Mouse (Mus musculus): ENCODE data around the gene Dyrk3. TPM values are rescaled to one million over a fixed set of nuclear protein-coding genes. Genes with fewer than 3 reads are reported as not detected.
A peak's percentile ranks its signal among the peaks of the same experiment; 100 is the strongest.

The Dyrk3 gene
- 7.5 and 13.4 TPM in 2 replicates for polyA plus RNA-seq (2011; ENCODE audit: insufficient read depth, insufficient read length, low replicate concordance, missing spikeins)

DNA sequence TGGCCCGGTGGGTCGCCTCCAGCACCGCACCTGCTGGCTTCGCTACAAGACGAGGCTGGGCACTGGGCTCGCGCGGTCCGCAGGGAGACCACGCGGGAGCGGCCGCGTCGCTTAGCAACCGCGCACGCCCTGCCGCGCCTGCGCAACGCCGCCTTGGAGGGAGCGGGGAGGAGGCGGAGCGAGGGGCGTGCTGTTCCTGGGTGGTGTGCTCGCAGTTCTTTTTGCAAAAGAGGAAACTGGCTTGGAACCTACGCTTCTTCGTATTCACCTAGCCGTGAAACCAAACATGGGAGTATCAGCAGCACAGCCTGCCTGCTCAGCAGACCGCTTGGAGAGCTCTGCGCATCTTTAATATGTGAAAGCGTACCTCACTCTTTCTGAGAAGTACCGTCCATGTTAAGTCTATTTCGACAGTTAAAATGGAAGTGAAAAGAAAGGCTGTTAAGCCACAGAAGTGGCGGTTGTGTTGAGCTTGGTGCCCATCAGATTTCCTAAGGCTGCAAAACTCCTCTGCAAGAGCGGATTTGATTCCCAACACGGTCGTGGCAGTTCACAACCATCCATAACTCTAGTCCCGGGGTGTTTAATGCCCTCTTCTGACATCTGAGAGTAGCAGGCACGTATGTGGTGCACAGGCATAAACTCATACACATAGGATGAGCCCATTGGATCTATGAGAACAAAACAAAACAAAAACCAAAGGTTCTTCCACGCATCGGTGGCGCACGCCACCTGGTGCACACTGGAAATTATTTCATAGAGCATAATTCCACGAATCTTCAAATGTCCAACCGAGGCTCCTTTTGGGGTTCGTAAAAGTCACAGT, at the start of gene Dyrk3:
Dyrk3 (minus strand) TSS at position 150 of the 826 bp plus-strand sequence.
- H3K4me1 ChIP-seq (ENCODE audit: control insufficient read depth, insufficient read depth, low read length), result peaks cover 4% of the 10 kb centered on the region; the same call in 1 of the 2 replicates
- H3K27ac ChIP-seq (ENCODE audit: control insufficient read depth, insufficient read depth, low read depth, low read length, poor library complexity), result peak within 1 kb of the TSS; percentile 82
- under 1% methylated on average over 49 of the region's 49 CpGs for WGBS
- peak within 1 kb of the TSS; percentile 73 for H3K4me3 ChIP-seq (replicated peaks; ENCODE audit: control insufficient read depth, low read depth, low read length)
- TF ChIP-seq POLR2A (IDR thresholded peaks at IDR 0.05; ENCODE audit: borderline replicate concordance, control insufficient read depth, low read depth, low read length) (peak; percentile 61), CTCF (IDR thresholded peaks at IDR 0.05; ENCODE audit: control insufficient read depth, insufficient read depth, low read length) (peak; percentile 59; the same call in 1 of the 2 replicates)

DNA sequence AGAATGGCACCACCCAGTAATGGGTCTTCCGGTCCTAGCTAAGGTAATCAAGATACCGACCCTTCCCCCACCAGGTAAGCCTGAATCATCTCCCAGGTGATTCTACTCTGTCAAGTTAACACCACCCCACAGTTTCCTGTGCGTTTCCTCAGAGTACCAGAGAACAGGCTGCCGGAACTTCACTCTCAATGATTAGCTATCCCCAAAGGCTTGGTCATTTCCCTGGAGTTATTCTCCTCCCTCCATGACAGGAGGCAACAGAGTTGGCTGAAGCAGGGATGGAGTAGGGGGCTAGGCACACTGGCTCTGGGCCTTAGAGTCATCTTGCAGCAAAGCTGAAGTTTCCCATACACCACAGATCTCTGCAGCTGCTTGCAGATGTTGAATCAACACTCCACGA, 49.7 kb upstream of the Dyrk3 start:
- Histone ChIP-seq H3K4me1 (ENCODE audit: control insufficient read depth, insufficient read depth, low read length) (peaks cover 22% of the 10 kb centered on the region), H3K27ac (ENCODE audit: control insufficient read depth, insufficient read depth, low read depth, low read length, poor library complexity) (peak overlapping the region; percentile 82), H3K4me3 (replicated peaks; ENCODE audit: control insufficient read depth, low read depth, low read length) (no peak overlapping the region)
- TF ChIP-seq POLR2A (IDR thresholded peaks at IDR 0.05; ENCODE audit: borderline replicate concordance, control insufficient read depth, low read depth, low read length) (no peak), CTCF (IDR thresholded peaks at IDR 0.05; ENCODE audit: control insufficient read depth, insufficient read depth, low read length) (no peak)
- 76% methylated on average over 5 of the region's 5 CpGs for WGBS

DNA sequence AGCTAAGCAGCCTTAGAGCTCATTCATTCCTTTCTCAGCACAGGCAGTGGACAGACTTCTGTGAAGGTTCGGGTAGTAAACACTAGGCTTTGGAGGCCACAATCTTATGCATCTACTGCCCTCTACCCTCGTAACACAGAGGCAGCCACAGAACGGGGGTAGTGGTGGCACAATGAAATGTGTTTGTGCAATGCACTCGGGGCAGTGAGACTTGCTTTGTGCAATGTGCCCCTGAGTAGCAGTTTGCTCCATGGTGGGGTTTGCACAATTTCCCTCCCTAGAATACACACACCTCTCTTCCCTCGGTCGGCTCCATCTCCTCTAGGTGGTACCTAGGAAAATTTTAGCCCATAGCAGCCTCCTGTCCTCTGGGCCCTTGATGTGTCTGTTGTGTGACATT, 48.9 kb upstream of the Dyrk3 start:
- Histone ChIP-seq H3K4me3 (replicated peaks; ENCODE audit: control insufficient read depth, low read depth, low read length) (no peak overlapping the region), H3K4me1 (ENCODE audit: control insufficient read depth, insufficient read depth, low read length) (peaks cover 20% of the 10 kb centered on the region), H3K27ac (ENCODE audit: control insufficient read depth, insufficient read depth, low read depth, low read length, poor library complexity) (peak overlapping the region; percentile 39; the same call in 1 of the 2 replicates)
- 44% methylated on average over 6 of the region's 6 CpGs for WGBS
- TF ChIP-seq CTCF (IDR thresholded peaks at IDR 0.05; ENCODE audit: control insufficient read depth, insufficient read depth, low read length), result 0 out of 2 replicates have a peak, but pooled peaks have one; percentile 8
- TF ChIP-seq POLR2A (IDR thresholded peaks at IDR 0.05; ENCODE audit: borderline replicate concordance, control insufficient read depth, low read depth, low read length), result no peak

- no peak overlapping the region for H3K4me3 ChIP-seq (replicated peaks; ENCODE audit: control insufficient read depth, low read depth, low read length)
- 83% methylated on average over 13 of the region's 13 CpGs for WGBS
Observed at GRCm38 (mm10) chr1:131185821-131186506, 47.8 kb upstream of the Dyrk3 start.

DNA sequence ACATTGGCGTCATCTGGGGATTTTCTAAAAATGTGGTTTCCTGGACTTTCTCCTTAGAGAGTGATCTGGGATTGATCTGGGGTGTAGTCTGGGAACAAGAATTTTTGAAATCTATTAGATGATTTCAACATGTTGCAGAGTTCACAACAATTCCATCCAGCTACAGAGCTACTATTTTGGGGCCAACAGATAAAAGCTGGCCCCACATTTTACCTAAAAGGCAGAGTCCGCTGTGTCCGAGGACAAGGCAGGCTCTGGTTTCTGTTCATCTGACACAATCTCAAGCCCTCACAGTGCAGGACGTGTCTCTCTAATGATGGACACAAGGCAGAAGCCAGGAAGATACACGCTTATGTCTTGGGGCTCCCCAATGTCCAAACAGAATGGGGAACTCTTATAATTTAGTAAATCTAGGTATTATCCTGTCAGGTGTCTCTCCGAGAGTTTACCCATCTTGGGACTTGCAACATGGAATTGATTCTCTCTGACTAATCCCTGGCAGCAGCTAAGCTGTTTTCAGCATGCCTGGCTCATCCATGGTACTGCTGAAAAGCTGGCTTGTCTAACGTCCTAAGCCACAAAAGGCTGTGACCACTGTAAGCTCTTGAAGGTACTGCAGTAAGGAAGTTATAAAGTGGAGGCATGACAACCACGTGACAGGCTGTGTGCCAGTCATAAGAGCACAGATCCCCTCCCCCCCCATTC, 47.0 kb upstream of the Dyrk3 start:
- WGBS, result 47% methylated on average over 8 of the region's 8 CpGs
- Histone ChIP-seq H3K4me1 (ENCODE audit: control insufficient read depth, insufficient read depth, low read length) (peaks cover 21% of the 10 kb centered on the region), H3K27ac (ENCODE audit: control insufficient read depth, insufficient read depth, low read depth, low read length, poor library complexity) (no peak overlapping the region), H3K4me3 (replicated peaks; ENCODE audit: control insufficient read depth, low read depth, low read length) (no peak overlapping the region)
- TF ChIP-seq POLR2A (IDR thresholded peaks at IDR 0.05; ENCODE audit: borderline replicate concordance, control insufficient read depth, low read depth, low read length) (no peak), CTCF (IDR thresholded peaks at IDR 0.05; ENCODE audit: control insufficient read depth, insufficient read depth, low read length) (no peak)

More at GRCm38 (mm10) chr1:131185821-131186506, 47.8 kb upstream of the Dyrk3 start:
- no peak for TF ChIP-seq POLR2A (IDR thresholded peaks at IDR 0.05; ENCODE audit: borderline replicate concordance, control insufficient read depth, low read depth, low read length)
- TF ChIP-seq CTCF (IDR thresholded peaks at IDR 0.05; ENCODE audit: control insufficient read depth, insufficient read depth, low read length), result no peak
- Histone ChIP-seq H3K4me1 (ENCODE audit: control insufficient read depth, insufficient read depth, low read length) (peaks cover 21% of the 10 kb centered on the region), H3K27ac (ENCODE audit: control insufficient read depth, insufficient read depth, low read depth, low read length, poor library complexity) (0 out of 2 replicates have a peak overlapping the region, but pooled peaks have one; percentile 25)

- H3K4me3 ChIP-seq (replicated peaks; ENCODE audit: control insufficient read depth, low read depth, low read length), result no peak overlapping the region
- 35% methylated on average over 9 of the region's 9 CpGs for WGBS
- peaks cover 19% of the 10 kb centered on the region for H3K4me1 ChIP-seq (ENCODE audit: control insufficient read depth, insufficient read depth, low read length)
- TF ChIP-seq POLR2A (IDR thresholded peaks at IDR 0.05; ENCODE audit: borderline replicate concordance, control insufficient read depth, low read depth, low read length) (no peak), CTCF (IDR thresholded peaks at IDR 0.05; ENCODE audit: control insufficient read depth, insufficient read depth, low read length) (no peak)
- H3K27ac ChIP-seq (ENCODE audit: control insufficient read depth, insufficient read depth, low read depth, low read length, poor library complexity), result 0 out of 2 replicates have a peak overlapping the region, but pooled peaks have one; percentile 40
Observed at GRCm38 (mm10) chr1:131184253-131184955, 46.3 kb upstream of the Dyrk3 start.

- no peak overlapping the region for H3K4me3 ChIP-seq (replicated peaks; ENCODE audit: control insufficient read depth, low read depth, low read length)
- H3K4me1 ChIP-seq (ENCODE audit: control insufficient read depth, insufficient read depth, low read length), result peaks cover 14% of the 10 kb centered on the region
- TF ChIP-seq CTCF (IDR thresholded peaks at IDR 0.05; ENCODE audit: control insufficient read depth, insufficient read depth, low read length), result no peak
- TF ChIP-seq POLR2A (IDR thresholded peaks at IDR 0.05; ENCODE audit: borderline replicate concordance, control insufficient read depth, low read depth, low read length), result no peak
- 18% methylated on average over 7 of the region's 7 CpGs for WGBS
- no peak overlapping the region for H3K27ac ChIP-seq (ENCODE audit: control insufficient read depth, insufficient read depth, low read depth, low read length, poor library complexity)
Observed at GRCm38 (mm10) chr1:131183201-131183600, 45.1 kb upstream of the Dyrk3 start.
